Mouse (Mus musculus) heart, postnatal 0 days (tissue): ENCODE data around the gene Coq5.

Source experiments
- CTCF ChIP-seq: IDR thresholded peaks from 2 replicates; pipeline ENCODE4 v1.5.1; 2016; ENCODE audit warnings: antibody characterized with exemption, control low read depth, low read depth
- EP300 ChIP-seq: IDR thresholded peaks from 2 replicates; pipeline ENCODE4 v1.6.1; 2016; ENCODE audit warnings: antibody characterized with exemption, low read depth

GRCm38 (mm10) chr5:115313668-115313943 is 34.1 kb downstream of the Coq5 start:
- TF ChIP-seq EP300 (no peak), CTCF (no peak)
